Mouse (Mus musculus): Measurements from ENCODE around the gene Reep6. TPM values are rescaled to one million over a fixed set of nuclear protein-coding genes. Genes with fewer than 3 reads are reported as not detected.

Reep6 gene
- total RNA-seq, 1 experiment from 2014 or later: not detected

- peak; percentile 21; the same call in 1 of the 2 replicates for ATAC-seq (ENCODE audit: extremely low read depth, insufficient number of reproducible peaks, low FRiP score, poor library complexity, severe bottlenecking)
These were observed 6.3 kb upstream of the Reep6 start for GRCm38 (mm10) chr10:80323261-80324119.

DNA sequence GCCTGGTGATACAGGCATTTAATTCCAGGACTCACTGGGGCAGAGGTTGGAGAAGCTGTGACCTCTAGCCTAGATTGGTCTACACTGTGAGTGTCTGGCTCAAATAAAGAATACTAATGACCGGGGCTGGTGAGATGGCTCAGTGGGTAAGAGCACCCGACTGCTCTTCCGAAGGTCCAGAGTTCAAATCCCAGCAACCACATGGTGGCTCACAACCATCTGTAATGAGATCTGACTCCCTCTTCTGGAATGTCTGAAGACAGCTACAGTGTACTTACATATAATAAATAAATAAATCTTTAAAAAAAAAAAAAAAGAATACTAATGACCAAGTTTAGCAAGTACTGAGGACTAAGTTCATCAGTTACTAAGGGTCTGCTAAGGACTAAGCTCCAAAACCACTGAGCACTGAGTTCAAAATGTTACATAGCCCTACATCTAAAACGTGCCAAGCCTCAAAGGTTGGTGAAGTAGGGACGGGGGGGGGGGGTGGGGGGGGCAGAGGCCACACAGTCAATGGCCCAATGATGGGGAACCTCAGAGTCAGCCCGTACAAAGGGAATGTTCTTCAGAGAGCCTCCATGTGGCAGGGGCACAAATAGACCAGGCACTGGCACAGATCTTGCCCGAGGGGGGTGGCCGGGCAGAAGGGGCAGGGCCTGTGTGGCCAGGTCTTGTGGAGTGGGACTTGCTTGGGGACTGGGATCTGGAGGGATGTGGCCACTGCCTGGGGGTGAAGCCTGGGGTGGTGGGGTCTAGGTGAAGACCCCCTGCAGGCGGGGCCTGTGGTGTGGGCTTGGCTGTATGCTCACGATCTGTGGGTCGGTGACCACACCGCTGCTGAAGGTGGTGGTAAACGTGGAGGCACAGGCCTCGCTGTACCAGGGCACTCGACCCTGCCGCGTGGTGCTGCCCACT lies 5.4 kb upstream of the Reep6 start:
- ATAC-seq (ENCODE audit: extremely low read depth, insufficient number of reproducible peaks, low FRiP score, poor library complexity, severe bottlenecking): no peak

DNA sequence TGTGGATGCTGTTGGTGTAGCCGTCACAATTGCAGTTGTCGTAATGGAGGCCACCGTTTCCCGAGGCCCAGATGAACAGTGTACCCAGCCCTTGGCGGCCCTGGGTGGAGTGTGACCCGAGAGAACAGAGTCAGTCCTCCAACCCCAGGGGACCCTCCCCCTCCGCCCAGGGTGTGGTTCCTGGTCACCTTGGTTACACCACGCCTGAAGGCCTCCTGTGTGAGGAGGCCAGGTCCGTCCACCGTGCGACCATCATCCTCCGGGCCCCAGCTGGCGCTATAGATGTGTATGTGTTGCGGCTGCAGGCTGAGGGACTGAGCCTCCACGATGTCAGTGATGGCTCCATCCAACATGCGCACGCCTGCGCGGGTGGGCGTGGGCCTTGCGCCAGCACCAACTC lies 4.7 kb upstream of the Reep6 start:
- ATAC-seq (ENCODE audit: extremely low read depth, insufficient number of reproducible peaks, low FRiP score, poor library complexity, severe bottlenecking): no peak

DNA sequence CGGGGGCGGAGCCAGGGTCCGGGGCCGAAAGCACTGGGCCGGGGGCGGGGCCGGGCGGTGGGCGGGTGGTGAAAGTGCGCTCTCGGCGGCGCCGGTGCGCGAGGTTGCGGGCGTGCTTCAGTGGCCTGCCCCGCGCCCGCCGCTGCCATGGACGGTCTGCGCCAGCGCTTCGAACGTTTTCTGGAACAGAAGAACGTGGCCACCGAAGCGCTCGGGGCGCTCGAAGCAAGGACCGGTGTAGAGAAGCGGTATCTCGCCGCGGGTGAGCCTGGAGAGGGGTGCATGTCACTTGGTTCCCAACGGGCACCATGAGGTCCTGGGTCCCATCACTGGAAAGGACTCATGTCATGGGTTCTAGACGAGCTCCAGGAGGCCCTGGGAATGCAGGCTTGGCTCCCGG lies 331 bp downstream of the Reep6 start:
- no peak for ATAC-seq (ENCODE audit: extremely low read depth, insufficient number of reproducible peaks, low FRiP score, poor library complexity, severe bottlenecking)

DNA sequence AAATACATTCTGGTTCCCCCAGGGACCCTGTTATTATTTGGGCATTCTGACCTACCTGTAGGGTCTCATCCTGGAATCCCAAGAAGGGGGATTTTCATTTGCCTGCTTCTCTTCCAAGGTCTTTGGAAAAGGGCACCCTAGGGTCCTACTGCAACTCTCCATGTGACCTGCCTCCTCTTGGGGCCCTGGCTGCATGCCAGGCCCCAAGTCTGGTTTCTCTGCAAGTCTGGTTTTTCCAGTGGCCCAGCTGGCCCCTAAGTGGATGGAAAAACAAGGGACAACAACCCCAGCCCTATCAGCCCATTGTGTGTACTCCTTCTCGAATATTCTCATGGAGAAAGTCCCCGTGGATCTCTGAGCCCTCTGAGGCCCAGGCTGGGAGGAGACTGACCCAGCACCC lies 1.1 kb downstream of the Reep6 start:
- ATAC-seq (ENCODE audit: extremely low read depth, insufficient number of reproducible peaks, low FRiP score, poor library complexity, severe bottlenecking): no peak

- no peak for ATAC-seq (ENCODE audit: extremely low read depth, insufficient number of reproducible peaks, low FRiP score, poor library complexity, severe bottlenecking)
These were observed 2.1 kb downstream of the Reep6 start for GRCm38 (mm10) chr10:80331636-80332524.

GRCm38 (mm10) chr10:80332525-80332989 lies 2.8 kb downstream of the Reep6 start:
- no peak for ATAC-seq (ENCODE audit: extremely low read depth, insufficient number of reproducible peaks, low FRiP score, poor library complexity, severe bottlenecking)

GRCm38 (mm10) chr10:80336263-80336662 lies 6.5 kb downstream of the Reep6 start:
- no peak for ATAC-seq (ENCODE audit: extremely low read depth, insufficient number of reproducible peaks, low FRiP score, poor library complexity, severe bottlenecking)

DNA sequence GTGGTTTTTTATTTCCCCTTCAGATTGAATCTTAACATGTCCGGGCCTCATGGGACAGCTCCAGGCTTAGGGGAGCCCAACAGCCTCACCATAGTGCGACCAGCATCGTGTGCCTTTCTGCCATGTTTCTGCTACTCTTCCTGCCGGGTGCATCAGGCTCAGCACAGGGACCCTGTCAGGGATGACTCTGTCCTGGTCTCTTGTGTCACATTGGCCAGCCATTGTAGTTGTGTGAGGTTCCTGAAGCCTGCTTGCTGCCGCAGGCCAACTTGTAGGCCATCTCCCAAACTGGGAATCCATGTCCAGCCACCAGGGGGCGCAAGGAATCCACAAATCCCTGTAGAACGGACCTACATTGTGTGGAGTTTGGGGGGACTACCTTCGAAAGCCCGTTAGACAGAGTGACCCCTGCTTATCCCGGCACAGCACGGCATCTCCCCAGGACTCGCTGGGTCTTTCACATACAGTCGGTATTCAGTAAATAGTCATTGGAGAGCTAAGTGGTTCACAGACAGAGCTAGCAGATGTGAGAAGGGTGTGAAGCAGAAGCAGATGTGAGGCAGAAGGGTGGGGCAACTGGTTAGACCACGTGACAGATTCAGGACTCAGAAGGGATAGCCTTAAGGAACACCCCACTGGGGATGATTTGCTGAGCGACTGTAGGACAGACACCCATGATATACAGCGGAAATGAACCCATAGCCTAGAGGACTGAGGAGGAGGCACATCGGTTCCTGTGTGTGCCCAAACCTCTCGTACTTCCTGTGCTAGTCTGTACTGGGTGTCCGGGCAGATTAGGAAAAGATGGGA lies 10.4 kb downstream of the Reep6 start:
- peak; percentile 23; the same call in 1 of the 2 replicates for ATAC-seq (ENCODE audit: extremely low read depth, insufficient number of reproducible peaks, low FRiP score, poor library complexity, severe bottlenecking)

GRCm38 (mm10) chr10:80341026-80341425 lies 11.3 kb downstream of the Reep6 start:
- ATAC-seq (ENCODE audit: extremely low read depth, insufficient number of reproducible peaks, low FRiP score, poor library complexity, severe bottlenecking): no peak

- no peak for ATAC-seq (ENCODE audit: extremely low read depth, insufficient number of reproducible peaks, low FRiP score, poor library complexity, severe bottlenecking)
These were observed 11.9 kb downstream of the Reep6 start for GRCm38 (mm10) chr10:80341491-80342304.

DNA sequence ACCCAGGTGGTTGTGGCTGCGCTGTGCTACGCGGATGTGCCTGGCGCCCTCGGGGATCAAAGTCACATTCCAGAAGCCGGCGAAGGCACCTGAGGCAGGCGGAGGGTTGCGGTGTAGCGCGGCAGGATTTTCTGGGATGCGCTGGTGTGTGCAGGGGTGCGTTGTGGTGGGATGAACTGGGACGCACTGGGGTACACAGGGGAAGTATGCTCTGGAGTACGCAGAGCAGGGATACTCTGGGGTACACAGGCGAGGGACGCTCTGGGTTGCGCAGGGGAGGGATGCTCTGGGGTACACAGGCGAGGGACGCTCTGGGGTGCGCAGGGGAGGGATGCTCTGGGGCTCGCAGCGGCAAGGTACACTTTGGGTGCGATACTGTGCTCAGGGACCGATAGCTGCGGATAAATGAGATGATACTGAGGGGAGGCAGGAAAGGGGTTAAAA lies 12.6 kb downstream of the Reep6 start:
- ATAC-seq (ENCODE audit: extremely low read depth, insufficient number of reproducible peaks, low FRiP score, poor library complexity, severe bottlenecking): no peak

- peak; percentile 27; the same call in 1 of the 2 replicates for ATAC-seq (ENCODE audit: extremely low read depth, insufficient number of reproducible peaks, low FRiP score, poor library complexity, severe bottlenecking)
These were observed 13.1 kb downstream of the Reep6 start for GRCm38 (mm10) chr10:80342749-80343424.

DNA sequence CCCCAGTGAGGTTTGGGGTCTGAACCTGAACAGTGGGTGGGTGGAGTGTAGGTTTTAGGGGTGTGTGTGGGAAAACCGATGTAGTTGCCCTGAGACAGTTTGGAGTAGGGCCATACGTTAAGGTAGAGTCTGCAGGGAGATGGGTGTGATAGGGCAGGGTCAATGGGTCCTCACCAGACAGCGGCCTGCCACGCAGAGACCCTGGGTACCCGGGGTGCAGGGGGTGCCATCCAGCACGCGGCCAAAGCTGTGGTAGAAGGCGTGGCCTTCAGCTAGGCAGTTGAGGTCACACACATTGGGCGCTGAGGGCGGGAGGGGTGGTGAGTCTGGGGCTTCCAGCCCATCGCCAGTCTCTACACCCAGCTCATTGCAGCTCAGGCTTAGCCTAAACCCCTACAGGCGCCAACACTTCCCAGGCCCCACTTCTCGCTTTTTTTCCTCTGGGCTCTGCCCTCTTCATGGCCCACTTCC lies 13.7 kb downstream of the Reep6 start:
- ATAC-seq (ENCODE audit: extremely low read depth, insufficient number of reproducible peaks, low FRiP score, poor library complexity, severe bottlenecking): no peak

DNA sequence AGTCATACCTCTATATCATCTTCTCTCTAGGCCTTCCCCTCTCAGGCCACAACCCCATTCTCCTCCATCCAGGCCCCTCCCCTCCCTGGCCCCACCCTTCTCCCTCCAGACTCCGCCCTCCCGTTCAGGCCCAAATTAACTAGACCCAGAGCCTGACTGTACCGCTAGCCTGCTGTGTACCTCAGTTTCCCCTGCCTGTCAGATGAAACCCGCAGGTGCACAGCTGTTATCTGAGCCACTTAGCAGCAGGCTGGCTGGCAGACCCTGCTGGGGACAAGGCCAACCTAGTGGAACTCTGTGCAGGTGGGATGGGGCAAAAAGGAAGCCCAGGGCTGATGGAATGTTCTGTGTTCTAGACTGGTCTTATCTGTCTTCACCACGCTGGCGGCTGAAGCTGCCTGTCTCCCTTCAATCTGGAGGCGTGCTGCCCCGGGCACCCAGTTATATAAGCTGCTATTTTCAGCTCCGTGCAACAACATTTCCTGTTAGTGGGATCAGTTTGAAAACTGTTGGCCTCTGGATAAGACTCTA lies 14.4 kb downstream of the Reep6 start:
- no peak for ATAC-seq (ENCODE audit: extremely low read depth, insufficient number of reproducible peaks, low FRiP score, poor library complexity, severe bottlenecking)

- no peak for ATAC-seq (ENCODE audit: extremely low read depth, insufficient number of reproducible peaks, low FRiP score, poor library complexity, severe bottlenecking)
These were observed 15.4 kb downstream of the Reep6 start for GRCm38 (mm10) chr10:80345122-80345521.

Measured in neutrophil, adult 5-6 weeks (primary cell).